Mouse (Mus musculus) spleen, adult 2 months (tissue): ENCODE results near the gene Itga9.

Experiments
- CTCF ChIP-seq: fragments of 200-500 bp; IDR thresholded peaks from 2 replicates; pipeline ENCODE4 v1.5.1; 2011; ENCODE audit warnings: mild to moderate bottlenecking, inconsistent platforms; ENCODE audit not compliant: insufficient read depth, insufficient read length, insufficient replicate concordance; ENCODE audit errors: extremely low read depth
- POLR2A ChIP-seq: fragments of 200-500 bp; IDR thresholded peaks from 2 replicates; pipeline ENCODE4 v1.6.1; 2011; ENCODE audit warnings: low read depth, low read length, inconsistent platforms

DNA sequence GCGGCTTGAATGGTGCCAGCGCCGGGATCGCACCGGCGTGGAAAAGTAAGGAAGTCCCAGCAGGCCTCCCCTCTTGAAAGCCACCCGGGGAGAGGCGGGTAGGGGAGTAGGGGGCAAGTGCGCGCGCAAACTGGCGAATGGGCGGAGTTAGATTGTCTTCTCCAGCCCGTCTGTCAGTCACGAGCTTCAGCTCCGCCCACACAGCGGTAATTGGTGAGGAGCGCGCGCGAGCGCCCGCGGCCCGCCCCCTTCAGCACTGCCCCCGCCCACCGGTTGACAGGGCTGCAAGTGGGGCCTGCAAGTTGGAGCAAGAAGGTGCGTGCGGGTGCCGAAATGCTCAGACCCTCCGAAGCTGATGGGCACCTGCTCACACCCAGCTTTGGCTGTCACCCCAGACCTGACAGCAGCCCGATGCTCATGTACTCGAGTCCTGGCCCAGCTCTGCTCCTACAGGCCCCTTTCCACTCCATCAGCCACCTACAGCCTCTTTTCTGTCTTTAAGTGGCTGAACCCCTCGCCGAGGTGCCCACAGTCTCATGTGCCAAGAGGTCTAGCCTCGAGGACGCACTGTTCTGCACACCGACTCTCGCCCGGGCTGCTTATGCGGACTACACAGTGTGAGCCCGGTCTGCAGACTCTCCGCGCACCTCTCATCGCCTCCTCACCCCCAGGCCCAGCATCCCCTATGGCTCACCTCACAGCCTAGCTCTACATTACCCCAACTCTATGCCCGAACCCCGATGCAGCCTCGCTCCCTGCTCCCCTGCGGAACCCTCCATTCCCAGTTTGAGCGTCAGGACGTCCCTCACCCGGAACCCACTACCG, 319.0 kb downstream of the Itga9 start:
- no peak for TF ChIP-seq CTCF
- TF ChIP-seq POLR2A, result 0 out of 2 replicates have a peak, but pooled peaks have one; percentile 7
